Mouse (Mus musculus): ENCODE measurements around the gene Cnn2. TPM values are rescaled to one million over a fixed set of nuclear protein-coding genes. Genes with fewer than 3 reads are reported as not detected.

Cnn2 gene
- polyA plus RNA-seq, 1 experiment from 2014 or later = 221 TPM

- Histone ChIP-seq H3K4me2 (ENCODE audit: low read length) (no peak overlapping the region), H3K4me3 (replicated peaks; ENCODE audit: low read depth, low read length) (no peak overlapping the region), H3K9me3 (replicated peaks; ENCODE audit: low read length) (no peaks in the 10 kb centered on the region), H3K9ac (ENCODE audit: low read depth, low read length) (no peak overlapping the region), H3K4me1 (replicated peaks; ENCODE audit: insufficient read depth, low read length) (peaks cover 12% of the 10 kb centered on the region), H3K27ac (no peak overlapping the region), H3K36me3 (ENCODE audit: insufficient read depth, low read length) (peaks cover 44% of the 10 kb centered on the region), H3K27me3 (ENCODE audit: insufficient read depth, low read length) (no peaks in the 10 kb centered on the region)
- DNase-seq (ENCODE audit: low spot score) (no peak), ATAC-seq (replicated peaks; ENCODE audit: low FRiP score, low read depth) (no peak)
- no peak for TF ChIP-seq CTCF (IDR thresholded peaks at IDR 0.05; ENCODE audit: low read depth)
- 91% methylated on average over 22 of the region's 22 CpGs for WGBS
Measured at GRCm38 (mm10) chr10:79979401-79980155, 8.8 kb upstream of the Cnn2 start.

GRCm38 (mm10) chr10:79983205-79983604 lies 5.2 kb upstream of the Cnn2 start:
- Histone ChIP-seq H3K4me3 (replicated peaks; ENCODE audit: low read depth, low read length) (peak overlapping the region; percentile 63), H3K9me3 (replicated peaks; ENCODE audit: low read length) (no peaks in the 10 kb centered on the region), H3K27me3 (ENCODE audit: insufficient read depth, low read length) (no peaks in the 10 kb centered on the region), H3K4me2 (ENCODE audit: low read length) (peak overlapping the region; percentile 87), H3K9ac (ENCODE audit: low read depth, low read length) (peak overlapping the region; percentile 90), H3K4me1 (replicated peaks; ENCODE audit: insufficient read depth, low read length) (peaks cover 29% of the 10 kb centered on the region), H3K36me3 (ENCODE audit: insufficient read depth, low read length) (peaks cover 14% of the 10 kb centered on the region), H3K27ac (peak overlapping the region; percentile 98; the same call in 1 of the 2 replicates)
- ATAC-seq (replicated peaks; ENCODE audit: low FRiP score, low read depth) (no peak), DNase-seq (ENCODE audit: low spot score) (peak; percentile 8)
- TF ChIP-seq CTCF (IDR thresholded peaks at IDR 0.05; ENCODE audit: low read depth) = no peak
- 67% methylated on average over 5 of the region's 5 CpGs for WGBS

GRCm38 (mm10) chr10:79983670-79984069 lies 4.7 kb upstream of the Cnn2 start:
- ATAC-seq (replicated peaks; ENCODE audit: low FRiP score, low read depth) = no peak; the same call in 1 of the 2 replicates
- TF ChIP-seq CTCF (IDR thresholded peaks at IDR 0.05; ENCODE audit: low read depth) = no peak
- H3K4me3 ChIP-seq (replicated peaks; ENCODE audit: low read depth, low read length) = peak overlapping the region; percentile 63
- peaks cover 11% of the 10 kb centered on the region; the same call in 1 of the 2 replicates for H3K36me3 ChIP-seq (ENCODE audit: insufficient read depth, low read length)
- peak; percentile 66 for DNase-seq (ENCODE audit: low spot score)
- peak overlapping the region; percentile 87 for H3K4me2 ChIP-seq (ENCODE audit: low read length)
- no peaks in the 10 kb centered on the region for H3K9me3 ChIP-seq (replicated peaks; ENCODE audit: low read length)
- peak overlapping the region; percentile 98 for H3K27ac ChIP-seq
- 1% methylated on average over 9 of the region's 21 CpGs for WGBS
- H3K9ac ChIP-seq (ENCODE audit: low read depth, low read length) = peak overlapping the region; percentile 90
- H3K4me1 ChIP-seq (replicated peaks; ENCODE audit: insufficient read depth, low read length) = peaks cover 30% of the 10 kb centered on the region
- H3K27me3 ChIP-seq (ENCODE audit: insufficient read depth, low read length) = no peaks in the 10 kb centered on the region

GRCm38 (mm10) chr10:79984195-79984816 lies 4.1 kb upstream of the Cnn2 start, which contains the start of gene Tmem259:
Tmem259 (minus strand) TSS chr10:79984330.
- Histone ChIP-seq H3K27ac (peak within 1 kb of the TSS; percentile 98), H3K9ac (ENCODE audit: low read depth, low read length) (peak within 1 kb of the TSS; percentile 90), H3K9me3 (replicated peaks; ENCODE audit: low read length) (no peaks in the 10 kb centered on the region), H3K4me2 (ENCODE audit: low read length) (peak within 1 kb of the TSS; percentile 87), H3K4me1 (replicated peaks; ENCODE audit: insufficient read depth, low read length) (peaks cover 33% of the 10 kb centered on the region), H3K36me3 (ENCODE audit: insufficient read depth, low read length) (0 out of 2 replicates have a peak, but pooled peaks cover 4% of the 10 kb centered on the region), H3K27me3 (ENCODE audit: insufficient read depth, low read length) (no peaks in the 10 kb centered on the region), H3K4me3 (replicated peaks; ENCODE audit: low read depth, low read length) (peak within 1 kb of the TSS; percentile 63)
- peak; percentile 84 for TF ChIP-seq CTCF (IDR thresholded peaks at IDR 0.05; ENCODE audit: low read depth)
- ATAC-seq (replicated peaks; ENCODE audit: low FRiP score, low read depth) (peak; percentile 70), DNase-seq (ENCODE audit: low spot score) (peak; percentile 96)
- under 1% methylated on average over 49 of the region's 49 CpGs for WGBS

- Histone ChIP-seq H3K4me3 (replicated peaks; ENCODE audit: low read depth, low read length) (peak overlapping the region; percentile 63), H3K9me3 (replicated peaks; ENCODE audit: low read length) (no peaks in the 10 kb centered on the region), H3K27ac (peak overlapping the region; percentile 98), H3K9ac (ENCODE audit: low read depth, low read length) (peak overlapping the region; percentile 90), H3K27me3 (ENCODE audit: insufficient read depth, low read length) (no peaks in the 10 kb centered on the region), H3K4me2 (ENCODE audit: low read length) (peak overlapping the region; percentile 87), H3K4me1 (replicated peaks; ENCODE audit: insufficient read depth, low read length) (peaks cover 38% of the 10 kb centered on the region), H3K36me3 (ENCODE audit: insufficient read depth, low read length) (0 out of 2 replicates have a peak, but pooled peaks cover 2% of the 10 kb centered on the region)
- under 1% methylated on average over 22 of the region's 22 CpGs for WGBS
- no peak for TF ChIP-seq CTCF (IDR thresholded peaks at IDR 0.05; ENCODE audit: low read depth)
- ATAC-seq (replicated peaks; ENCODE audit: low FRiP score, low read depth) = peak; percentile 92
- peak; percentile 100 for DNase-seq (ENCODE audit: low spot score)
Measured at GRCm38 (mm10) chr10:79984871-79985270, 3.5 kb upstream of the Cnn2 start.
